Mouse (Mus musculus) neural tube, embryonic 11.5 days (tissue): ENCODE data around the gene Abcg4. TPM values are rescaled to one million over a fixed set of nuclear protein-coding genes. Genes with fewer than 3 reads are reported as not detected.

Experiments
- ATAC-seq: fragments of 200-750 bp; cut with Nextera tagmentation; 2 replicates; pipeline ENCODE4 v1.8.0; 2017; ENCODE audit warnings: moderate number of reproducible peaks, mild to moderate bottlenecking, moderate TSS enrichment, moderate library complexity; ENCODE audit not compliant: insufficient read depth, low FRiP score, low TSS enrichment
- DNase-seq: peaks from one replicate; pipeline ENCODE4 v3.0.0-alpha.2; 2015; ENCODE audit warnings: low spot score
- H3K27ac ChIP-seq: fragments of 300-500 bp; sonication (generic); 2 replicates; pipeline ENCODE4 v1.5.1; 2014; ENCODE audit warnings: low read depth, mild to moderate bottlenecking, low read length
- H3K27me3 ChIP-seq: fragments of 300-500 bp; sonication (generic); 2 replicates; pipeline ENCODE4 v1.6.1; 2014; ENCODE audit warnings: mild to moderate bottlenecking, low read length, mixed read lengths; ENCODE audit not compliant: control insufficient read depth, insufficient read depth
- H3K36me3 ChIP-seq: fragments of 300-500 bp; sonication (generic); 2 replicates; pipeline ENCODE4 v1.6.1; 2014; ENCODE audit warnings: mild to moderate bottlenecking, low read length, moderate library complexity, mixed read lengths; ENCODE audit not compliant: control insufficient read depth, insufficient read depth
- H3K4me1 ChIP-seq: fragments of 300-500 bp; sonication (generic); 2 replicates; pipeline ENCODE4 v1.6.1; 2014; ENCODE audit warnings: low read length, mixed read lengths; ENCODE audit not compliant: control insufficient read depth, insufficient read depth
- H3K4me2 ChIP-seq: fragments of 300-500 bp; sonication (generic); 2 replicates; pipeline ENCODE4 v1.6.1; 2014; ENCODE audit warnings: low read depth, mild to moderate bottlenecking, moderate library complexity
- H3K4me3 ChIP-seq: fragments of 300-500 bp; sonication (generic); 2 replicates; pipeline ENCODE4 v1.5.1; 2014; ENCODE audit warnings: low read depth, low read length
- H3K9ac ChIP-seq: fragments of 300-500 bp; sonication (generic); 2 replicates; pipeline ENCODE4 v1.6.1; 2014; ENCODE audit warnings: mild to moderate bottlenecking, low read length
- H3K9me3 ChIP-seq: fragments of 300-500 bp; sonication (generic); 2 replicates; pipeline ENCODE4 v1.6.1; 2016; ENCODE audit warnings: low read length; ENCODE audit not compliant: control insufficient read depth
- WGBS: fragments of 180-500 bp; shearing (Covaris S2); extraction: QIAGEN DNeasy Blood & Tissue Kit; methylation state at CpG from one replicate; pipeline ENCODE4 v1.1.7; 2014; 5-methylcytosine and 5-hydroxymethylcytosine counted together
- polyA plus RNA-seq: library from polyadenylated mRNA; unstranded; fragments of >200 nt; fragmentation: Nextera tagmentation; extraction: Ambion mirVana; gene quantifications from 2 replicates; pipeline ENCODE4 v1.2.1, GENCODE M21; 2014

Gene Abcg4
- polyA plus RNA-seq, 1 experiment from 2014 or later, result 4.5 TPM

- ATAC-seq (no peak), DNase-seq (no peak)
- 76% methylated on average over 4 of the region's 4 CpGs for WGBS
- no peaks in the 10 kb centered on the region for H3K9me3 ChIP-seq
- H3K27ac ChIP-seq, result no peak overlapping the region
- H3K9ac ChIP-seq, result no peak overlapping the region
- H3K4me1 ChIP-seq, result peaks cover 19% of the 10 kb centered on the region
- no peak overlapping the region for H3K4me2 ChIP-seq
- H3K4me3 ChIP-seq, result no peak overlapping the region
- peaks cover 13% of the 10 kb centered on the region for H3K36me3 ChIP-seq
- H3K27me3 ChIP-seq, result no peaks in the 10 kb centered on the region
Observed at GRCm38 (mm10) chr9:44314257-44314547, 25.8 kb upstream of the Abcg4 start.

- Histone ChIP-seq H3K9me3 (no peaks in the 10 kb centered on the region), H3K27ac (no peak overlapping the region), H3K36me3 (peaks cover 13% of the 10 kb centered on the region), H3K4me3 (no peak overlapping the region), H3K4me2 (no peak overlapping the region), H3K27me3 (no peaks in the 10 kb centered on the region), H3K9ac (no peak overlapping the region), H3K4me1 (peaks cover 13% of the 10 kb centered on the region)
- ATAC-seq (no peak), DNase-seq (no peak)
- WGBS, result 82% methylated on average over 19 of the region's 19 CpGs
Observed at GRCm38 (mm10) chr9:44313476-44314256, 25.3 kb upstream of the Abcg4 start.

GRCm38 (mm10) chr9:44311136-44312134 lies 23.0 kb upstream of the Abcg4 start:
- Histone ChIP-seq H3K9ac (peak overlapping the region; percentile 19; the same call in 1 of the 2 replicates), H3K4me3 (no peak overlapping the region)

GRCm38 (mm10) chr9:44310750-44311135 lies 22.3 kb upstream of the Abcg4 start:
- Histone ChIP-seq H3K4me1 (peaks cover 6% of the 10 kb centered on the region), H3K9ac (no peak overlapping the region), H3K27ac (0 out of 2 replicates have a peak overlapping the region, but pooled peaks have one; percentile 35), H3K9me3 (no peaks in the 10 kb centered on the region), H3K4me3 (no peak overlapping the region), H3K36me3 (peaks cover 13% of the 10 kb centered on the region), H3K27me3 (no peaks in the 10 kb centered on the region), H3K4me2 (no peak overlapping the region)
- ATAC-seq (no peak), DNase-seq (no peak)
- 31% methylated on average over 10 of the region's 10 CpGs for WGBS

More at GRCm38 (mm10) chr9:44311136-44312134, 23.0 kb upstream of the Abcg4 start:
- ATAC-seq, result 0 out of 2 replicates have a peak, but pooled peaks have one; percentile 41
- Histone ChIP-seq H3K9me3 (no peaks in the 10 kb centered on the region), H3K36me3 (peaks cover 13% of the 10 kb centered on the region), H3K27ac (peak overlapping the region; percentile 42; the same call in 1 of the 2 replicates), H3K4me2 (peak overlapping the region; percentile 8; the same call in 1 of the 2 replicates), H3K4me1 (peaks cover 6% of the 10 kb centered on the region), H3K27me3 (no peaks in the 10 kb centered on the region)
- DNase-seq, result peak; percentile 38
- 8% methylated on average over 27 of the region's 27 CpGs for WGBS

GRCm38 (mm10) chr9:44309756-44310155 lies 21.3 kb upstream of the Abcg4 start:
- Histone ChIP-seq H3K9ac (no peak overlapping the region), H3K4me2 (no peak overlapping the region), H3K27ac (no peak overlapping the region), H3K4me3 (no peak overlapping the region), H3K9me3 (no peaks in the 10 kb centered on the region), H3K27me3 (no peaks in the 10 kb centered on the region), H3K36me3 (peaks cover 8% of the 10 kb centered on the region), H3K4me1 (peaks cover 9% of the 10 kb centered on the region)
- DNase-seq, result no peak
- WGBS, result 66% methylated on average over 3 of the region's 3 CpGs
- no peak for ATAC-seq

GRCm38 (mm10) chr9:44307248-44307647 lies 18.8 kb upstream of the Abcg4 start:
- WGBS, result 77% methylated on average over 2 of the region's 2 CpGs
- H3K27ac ChIP-seq, result no peak overlapping the region
- DNase-seq, result no peak
- no peak overlapping the region for H3K9ac ChIP-seq
- H3K27me3 ChIP-seq, result no peaks in the 10 kb centered on the region
- no peaks in the 10 kb centered on the region for H3K9me3 ChIP-seq
- ATAC-seq, result no peak
- no peak overlapping the region for H3K4me3 ChIP-seq
- H3K4me2 ChIP-seq, result no peak overlapping the region
- 0 out of 2 replicates have a peak, but pooled peaks cover 2% of the 10 kb centered on the region for H3K36me3 ChIP-seq
- H3K4me1 ChIP-seq, result peaks cover 12% of the 10 kb centered on the region

GRCm38 (mm10) chr9:44306532-44306931 lies 18.1 kb upstream of the Abcg4 start:
- peaks cover 8% of the 10 kb centered on the region; the same call in 1 of the 2 replicates for H3K4me1 ChIP-seq
- no peak overlapping the region for H3K27ac ChIP-seq
- H3K27me3 ChIP-seq, result no peaks in the 10 kb centered on the region
- H3K9ac ChIP-seq, result no peak overlapping the region
- H3K4me3 ChIP-seq, result no peak overlapping the region
- H3K36me3 ChIP-seq, result 0 out of 2 replicates have a peak, but pooled peaks cover 2% of the 10 kb centered on the region
- DNase-seq (no peak), ATAC-seq (no peak)
- H3K4me2 ChIP-seq, result no peak overlapping the region
- no peaks in the 10 kb centered on the region for H3K9me3 ChIP-seq
- 94% methylated on average over 6 of the region's 6 CpGs for WGBS

GRCm38 (mm10) chr9:44305466-44306079 lies 17.2 kb upstream of the Abcg4 start, which contains the start of gene Hinfp:
Hinfp (minus strand) TSS chr9:44305671.
- Histone ChIP-seq H3K9ac (peak within 1 kb of the TSS; percentile 79), H3K4me1 (peaks cover 6% of the 10 kb centered on the region; the same call in 1 of the 2 replicates), H3K9me3 (no peaks in the 10 kb centered on the region), H3K4me3 (peak within 1 kb of the TSS; percentile 77), H3K27me3 (no peaks in the 10 kb centered on the region), H3K4me2 (peak within 1 kb of the TSS; percentile 55), H3K36me3 (0 out of 2 replicates have a peak, but pooled peaks cover 2% of the 10 kb centered on the region), H3K27ac (0 out of 2 replicates have a peak within 1 kb of the TSS, but pooled peaks have one; percentile 28)
- WGBS, result under 1% methylated on average over 54 of the region's 54 CpGs
- peak; percentile 99 for DNase-seq
- ATAC-seq, result peak; percentile 99
